Mouse (Mus musculus) ES-Bruce4 (cell line): ENCODE results near the gene Smu1.

Experiments
- CTCF ChIP-seq: IDR thresholded peaks from one replicate; pipeline ENCODE4 v1.8.1; 2011; ENCODE audit warnings: low read depth, low read length
- POLR2A ChIP-seq: IDR thresholded peaks from one replicate; pipeline ENCODE4 v1.8.1; 2011; ENCODE audit warnings: low read length; ENCODE audit not compliant: insufficient read depth

DNA sequence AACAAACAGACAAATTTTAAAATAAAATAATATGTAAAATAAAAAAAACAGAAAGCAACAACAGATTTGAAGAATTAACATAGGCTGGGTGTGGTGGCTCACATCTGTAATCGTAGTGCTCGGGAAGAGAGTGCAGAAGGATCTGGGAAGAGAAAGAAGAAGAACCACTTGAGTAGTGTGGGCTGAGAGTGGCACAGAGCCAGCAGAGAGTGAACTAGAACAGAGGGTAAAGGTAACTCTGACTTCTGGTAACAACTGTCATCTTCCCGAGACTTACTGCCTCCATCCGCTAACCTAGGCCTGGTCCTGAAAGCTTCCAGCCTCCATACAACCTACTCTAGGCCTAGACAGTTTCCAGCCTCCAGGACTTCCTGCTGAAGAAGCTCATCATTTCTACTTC is 33.5 kb upstream of the Smu1 start:
- TF ChIP-seq POLR2A (no peak), CTCF (no peak)
